Mouse (Mus musculus) liver, adult (tissue): ENCODE measurements around the gene Asb17.

ENCODE experiments used
- GATA4 ChIP-seq: IDR thresholded peaks from 2 replicates; pipeline ENCODE4 v1.6.1; 2014; ENCODE audit warnings: mild to moderate bottlenecking, low read length; ENCODE audit not compliant: insufficient replicate concordance

Asb17 gene

DNA sequence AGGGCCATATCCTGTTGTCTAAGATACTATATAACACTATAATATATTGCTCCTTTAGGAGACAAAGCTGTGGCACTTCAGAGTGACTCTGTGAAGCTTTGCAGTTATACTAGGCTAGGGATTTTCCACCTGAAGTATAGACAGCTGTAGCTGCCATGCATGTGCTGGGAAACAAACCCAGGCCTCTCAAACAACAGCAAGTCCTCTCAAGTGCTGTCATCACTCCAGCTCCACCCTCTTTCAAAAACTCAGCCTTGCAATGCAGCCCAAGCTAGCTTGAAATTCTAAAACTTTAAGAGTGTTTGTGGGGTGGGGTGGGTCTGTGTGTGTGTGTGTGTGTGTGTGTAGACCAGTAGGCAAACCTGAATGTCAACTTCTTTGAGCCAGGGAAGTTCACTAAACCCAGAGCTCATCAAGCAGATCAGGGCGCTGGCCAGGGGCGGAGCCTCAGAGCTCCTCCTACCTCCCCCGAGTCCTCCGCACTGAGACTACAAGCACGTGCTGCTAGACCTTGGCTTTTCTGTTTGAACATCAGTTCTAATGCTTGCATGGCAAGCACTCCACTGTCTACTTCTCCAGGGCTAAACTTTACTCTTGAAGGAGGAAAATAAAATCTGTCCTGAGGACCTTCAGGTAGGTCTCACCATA lies 5.5 kb downstream of the Asb17 start:
- TF ChIP-seq GATA4, result no peak

DNA sequence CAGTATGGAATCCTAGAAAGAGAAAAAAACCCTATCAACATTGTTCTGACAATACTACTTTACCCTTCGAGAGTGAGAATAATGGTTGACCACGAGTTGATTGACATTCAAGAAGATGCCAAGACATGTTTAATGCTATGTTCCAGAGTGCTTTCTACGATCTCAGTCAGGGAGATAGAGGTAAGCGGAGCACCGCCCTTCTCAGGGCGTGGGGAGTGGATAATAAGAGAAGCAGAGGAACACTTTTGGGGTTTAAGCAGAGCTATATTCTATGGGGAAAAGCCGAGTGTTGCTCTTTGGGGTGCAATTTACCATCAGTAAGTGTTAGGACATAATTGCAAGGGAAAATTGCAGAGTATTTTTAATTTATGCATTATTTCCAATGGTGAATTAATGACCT lies 6.8 kb downstream of the Asb17 start:
- TF ChIP-seq GATA4, result no peak

DNA sequence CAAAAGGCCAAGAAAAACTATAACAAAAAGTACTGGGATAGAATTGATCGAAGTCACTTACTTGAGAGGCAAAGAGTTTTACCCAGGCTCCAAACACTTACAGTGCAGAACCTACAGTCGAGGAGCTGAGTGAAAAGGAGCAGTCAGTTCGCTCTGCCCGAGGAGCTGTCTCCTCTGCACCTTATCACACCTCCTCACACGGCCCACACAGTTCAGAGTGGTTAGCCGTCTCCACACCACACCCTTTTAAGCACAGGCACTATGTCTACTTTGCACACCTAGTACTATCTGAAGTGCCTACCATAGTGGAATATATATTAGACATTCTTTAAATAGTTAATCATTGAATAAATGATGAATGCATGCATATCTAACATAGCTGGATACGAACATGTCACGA lies 8.3 kb downstream of the Asb17 start:
- TF ChIP-seq GATA4, result no peak

DNA sequence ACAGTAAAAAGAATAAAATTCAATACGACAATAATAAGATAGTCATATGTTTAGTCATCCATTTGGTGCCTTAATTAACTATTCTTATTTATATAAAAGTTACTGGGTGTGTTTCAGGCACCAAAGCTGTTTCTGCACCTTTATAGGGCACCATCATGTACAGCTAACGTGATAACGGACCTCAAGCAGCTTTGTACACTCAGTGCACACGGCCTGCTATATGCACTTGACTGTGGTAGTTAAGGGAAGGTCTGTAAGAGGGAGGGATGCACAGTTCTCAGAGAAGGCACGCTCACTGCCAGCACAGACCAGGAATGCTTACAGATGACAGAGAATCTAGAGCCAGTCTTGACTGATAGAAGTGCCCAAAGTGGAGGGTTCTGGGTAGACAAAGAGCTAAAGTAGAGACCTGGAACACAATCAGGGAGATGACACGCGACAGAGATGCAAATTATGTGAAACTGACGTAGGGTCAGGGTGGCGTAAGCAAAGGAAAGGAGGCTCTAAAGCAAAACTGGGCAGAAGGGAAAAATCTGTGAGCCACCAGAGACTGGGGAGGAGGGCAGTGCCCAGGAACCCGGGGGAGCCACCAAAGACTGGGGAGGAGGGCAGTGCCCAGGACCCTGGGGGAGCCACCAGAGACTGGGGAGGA lies 14.5 kb downstream of the Asb17 start:
- no peak for TF ChIP-seq GATA4

DNA sequence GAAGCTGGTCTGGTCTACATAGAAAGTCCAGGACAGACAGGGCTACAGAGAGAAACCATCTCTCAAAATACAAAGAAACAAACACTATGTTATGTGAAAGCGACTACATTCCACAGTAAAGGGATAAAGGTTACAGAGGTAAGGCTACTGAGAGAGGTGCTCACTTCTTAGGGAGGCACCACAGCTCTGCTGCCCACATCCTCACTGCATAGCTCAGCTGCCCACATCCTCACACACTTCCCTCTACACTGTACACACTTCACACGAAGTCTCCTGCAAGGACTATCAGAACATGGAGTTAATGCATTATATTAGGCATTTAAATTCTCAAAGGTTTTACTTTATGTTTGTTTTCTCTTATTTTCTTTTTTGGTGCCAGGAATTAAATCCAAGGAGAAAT lies 19.8 kb downstream of the Asb17 start:
- no peak for TF ChIP-seq GATA4

DNA sequence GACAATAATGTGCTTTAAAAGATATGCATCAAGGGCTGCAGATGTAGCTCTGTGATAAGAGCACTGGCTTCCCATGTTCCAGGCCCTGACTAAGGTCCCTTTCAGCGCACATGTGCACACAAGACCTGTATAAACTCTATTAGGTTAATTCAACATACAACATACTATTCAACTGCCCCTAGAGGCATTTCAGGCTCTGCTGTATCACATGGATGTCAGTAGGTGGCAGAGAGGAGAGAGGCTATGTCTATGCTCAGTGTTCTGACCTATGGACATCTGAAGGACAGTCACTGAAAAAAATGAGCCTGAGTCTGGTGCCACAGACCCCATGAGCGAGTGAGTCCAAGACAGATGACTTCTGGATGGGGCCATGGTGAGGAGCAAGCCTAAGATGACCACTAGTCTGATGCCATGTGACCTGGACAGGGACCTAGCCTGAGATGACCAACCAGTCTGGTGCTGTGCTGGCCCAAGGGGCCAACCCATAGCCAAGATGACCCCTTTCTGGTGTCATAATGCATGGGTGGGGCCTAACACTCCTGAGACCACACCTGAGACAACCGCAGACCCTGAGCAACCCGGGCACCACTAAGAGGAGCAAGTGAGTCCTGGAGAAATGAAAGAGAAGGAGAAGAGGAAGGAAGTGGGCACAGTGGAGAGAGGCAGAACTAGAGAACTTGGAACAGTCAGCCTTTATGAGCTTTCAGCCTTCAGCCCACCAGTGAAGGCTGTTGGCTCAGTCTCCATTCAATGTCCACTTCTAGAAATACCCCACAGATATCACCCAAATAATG lies 20.8 kb downstream of the Asb17 start:
- TF ChIP-seq GATA4, result no peak

DNA sequence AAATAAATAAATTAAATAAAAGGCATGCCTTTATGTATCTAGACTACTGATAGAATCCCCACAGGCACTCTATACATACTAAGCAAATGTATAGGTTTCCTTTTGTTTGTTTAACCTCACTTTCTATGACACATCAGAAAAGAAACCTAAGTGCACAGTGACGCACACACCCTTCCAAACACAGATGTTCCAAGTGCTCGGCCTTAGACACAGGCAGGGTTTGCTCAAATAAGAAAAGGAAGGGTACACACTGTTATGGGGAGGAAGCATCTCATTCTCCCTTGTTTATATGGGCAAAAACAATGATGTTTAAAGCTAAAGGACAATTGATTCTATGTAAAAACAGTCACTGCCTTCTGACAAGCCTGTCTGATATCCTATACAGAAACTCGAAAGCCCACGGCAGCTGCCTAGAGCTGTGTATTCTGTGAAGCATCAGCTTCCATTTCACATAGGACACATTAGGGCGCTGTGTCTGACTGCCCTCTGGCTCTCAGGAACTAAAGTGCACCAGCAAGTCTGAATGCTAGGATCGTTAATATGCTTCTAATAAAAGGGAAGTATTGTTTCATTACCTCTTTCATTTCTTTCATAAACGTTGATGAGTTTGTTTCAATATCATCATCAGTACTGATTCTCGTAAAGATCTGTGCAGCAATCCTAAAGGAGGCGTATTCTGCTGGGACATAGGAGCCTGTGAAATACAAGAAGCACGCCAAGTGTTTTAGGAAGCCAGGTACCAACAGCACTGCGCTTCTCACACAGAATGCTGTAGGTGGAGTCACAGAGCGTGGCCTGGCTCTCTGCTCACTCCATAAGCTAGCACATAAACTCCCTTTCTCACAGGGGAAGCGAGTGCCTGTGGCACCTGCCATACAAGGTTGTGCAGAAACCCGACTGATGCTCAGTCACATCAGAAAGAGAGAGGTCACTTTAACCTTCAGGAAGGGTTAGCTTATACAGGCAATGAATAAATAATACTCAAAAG lies 23.4 kb downstream of the Asb17 start:
- TF ChIP-seq GATA4, result no peak

DNA sequence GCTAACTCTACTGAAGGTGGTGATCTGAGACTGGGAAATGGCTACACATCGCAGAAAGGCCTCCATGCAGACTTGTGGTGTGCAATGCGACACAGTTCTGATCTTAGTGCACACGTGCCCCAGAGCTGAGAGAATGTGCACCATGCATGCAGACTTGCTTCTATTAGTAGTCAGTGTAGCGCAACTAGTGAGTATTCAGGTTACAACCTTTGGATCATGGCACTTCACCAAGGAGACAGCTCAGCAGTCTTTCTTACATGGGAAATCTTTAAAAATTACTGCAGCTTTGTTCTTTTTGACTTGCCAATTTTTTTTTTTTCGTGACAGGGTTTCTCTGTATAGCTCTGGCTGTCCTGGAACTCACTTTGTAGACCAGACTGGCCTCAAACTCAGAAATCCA lies 27.4 kb downstream of the Asb17 start:
- TF ChIP-seq GATA4, result no peak

DNA sequence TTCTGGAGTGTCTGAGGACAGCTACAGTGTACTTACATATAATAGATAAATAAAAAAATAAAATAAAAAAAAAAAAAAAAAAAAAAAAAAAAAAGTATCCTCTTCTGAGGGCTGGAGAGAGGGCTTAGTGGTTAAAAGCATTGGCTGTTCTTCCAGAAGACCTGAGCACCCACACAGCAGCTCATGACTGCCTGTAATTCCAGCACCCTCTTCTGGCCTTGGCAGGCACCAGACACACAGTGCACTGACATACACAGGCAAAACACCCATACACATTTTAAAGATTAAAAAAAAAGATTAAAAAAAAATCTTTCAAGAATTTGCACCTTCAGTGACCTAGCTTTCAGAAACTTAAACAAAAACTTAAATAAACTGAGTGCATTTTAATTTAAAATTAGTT lies 42.3 kb downstream of the Asb17 start:
- TF ChIP-seq GATA4, result no peak

DNA sequence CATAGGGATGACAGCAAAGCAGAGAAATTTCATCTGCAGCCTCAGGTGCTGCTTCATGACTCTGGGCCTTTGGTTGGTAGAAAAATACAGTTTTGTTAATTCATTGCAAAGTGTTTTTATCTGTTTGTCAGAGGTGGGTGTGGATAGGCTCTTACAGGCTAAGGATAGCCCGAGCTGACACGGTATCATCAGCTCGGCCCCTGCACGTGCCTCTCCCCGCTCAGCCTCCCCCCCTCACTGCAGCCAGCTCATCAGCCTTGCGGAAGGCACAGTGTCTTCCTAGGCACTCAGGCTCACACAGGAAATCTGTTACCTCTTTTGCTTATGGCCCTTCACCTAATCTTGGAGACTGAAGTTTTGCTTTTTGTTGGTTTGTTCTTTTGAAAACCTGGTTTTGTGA lies 44.1 kb downstream of the Asb17 start:
- TF ChIP-seq GATA4, result no peak

DNA sequence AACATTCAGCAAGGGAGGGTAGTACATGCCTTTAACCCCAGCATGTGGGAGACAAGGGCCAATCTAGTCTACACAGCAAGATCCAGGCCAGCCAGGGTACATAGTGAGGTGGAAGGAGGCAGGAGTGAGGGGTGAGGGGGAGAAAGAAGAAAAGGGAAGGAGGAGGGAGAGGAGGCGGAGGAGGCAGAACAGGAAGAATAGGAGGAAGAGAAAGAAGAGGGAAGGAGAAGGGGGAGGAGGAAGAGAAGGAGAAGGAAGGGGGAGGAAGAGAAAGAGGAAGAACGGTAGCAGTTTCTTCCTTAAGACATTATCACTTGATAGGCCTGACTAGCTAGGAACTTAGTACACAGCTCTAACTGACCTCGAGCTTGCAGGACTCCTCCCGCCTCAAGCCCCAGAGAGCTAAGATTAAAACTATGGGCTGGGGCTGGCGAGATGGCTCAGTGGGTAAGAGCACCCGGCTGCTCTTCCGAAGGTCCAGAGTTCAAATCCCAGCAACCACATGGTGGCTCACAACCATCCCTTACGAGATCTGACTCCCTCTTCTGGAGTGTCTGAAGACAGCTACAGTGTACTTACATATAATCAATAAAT lies 45.3 kb downstream of the Asb17 start:
- TF ChIP-seq GATA4, result no peak

DNA sequence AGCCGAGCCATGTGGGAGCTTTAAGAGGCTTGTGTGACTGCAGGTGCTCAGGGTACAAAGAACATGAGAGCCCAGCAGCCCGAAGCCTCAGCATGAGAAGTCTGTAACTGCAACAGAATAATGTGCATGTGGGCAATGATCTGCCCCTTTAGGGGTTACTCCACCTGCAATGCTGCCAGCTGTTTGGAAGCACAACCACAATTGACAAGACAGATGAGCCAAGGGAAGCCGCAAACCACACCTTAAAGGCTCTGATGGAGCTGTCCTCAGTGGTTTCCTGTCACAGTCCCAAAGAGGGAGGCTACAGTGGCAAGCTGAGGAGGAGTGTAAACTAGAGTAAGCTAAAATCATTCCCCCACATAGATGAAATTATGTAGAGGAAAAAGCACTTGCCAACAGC lies 51.4 kb downstream of the Asb17 start:
- TF ChIP-seq GATA4, result no peak

DNA sequence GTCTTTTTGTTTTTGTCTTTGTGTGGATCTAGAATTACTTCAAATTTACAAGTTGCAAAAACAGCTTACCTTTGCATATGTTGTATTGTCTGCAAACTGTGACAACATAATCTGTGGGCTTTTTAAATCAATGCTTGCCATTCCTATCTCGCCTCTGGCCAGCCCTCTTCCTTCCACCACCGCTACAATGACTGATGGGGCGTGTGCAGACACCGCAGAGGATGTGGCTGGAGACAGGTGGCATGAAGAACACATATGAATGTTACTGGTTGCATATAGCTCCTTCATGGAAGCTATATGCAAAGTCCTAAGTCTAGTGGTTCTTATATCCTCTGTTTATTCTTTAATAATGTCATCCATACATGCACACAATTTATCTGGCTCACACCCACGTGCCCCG lies 53.2 kb downstream of the Asb17 start:
- TF ChIP-seq GATA4, result no peak

DNA sequence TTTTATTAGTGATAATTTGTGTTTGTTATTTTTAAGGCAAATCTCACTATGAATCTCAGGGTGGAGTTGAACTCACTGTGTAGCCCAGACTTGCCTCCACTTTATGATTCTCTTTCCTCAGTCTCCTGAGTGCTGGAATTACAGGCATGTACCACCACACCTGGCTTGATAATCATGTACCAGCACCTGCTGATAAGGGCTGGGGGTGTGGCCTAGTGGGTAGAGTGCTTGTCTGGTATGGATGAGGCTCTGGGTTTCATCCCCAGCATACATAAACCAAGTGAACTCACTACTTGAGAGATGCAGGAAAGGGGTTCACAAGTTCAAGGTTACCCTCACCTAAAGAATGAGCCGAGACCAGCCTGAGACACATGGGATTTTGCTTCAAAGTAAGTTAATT lies 57.9 kb downstream of the Asb17 start:
- TF ChIP-seq GATA4, result no peak

DNA sequence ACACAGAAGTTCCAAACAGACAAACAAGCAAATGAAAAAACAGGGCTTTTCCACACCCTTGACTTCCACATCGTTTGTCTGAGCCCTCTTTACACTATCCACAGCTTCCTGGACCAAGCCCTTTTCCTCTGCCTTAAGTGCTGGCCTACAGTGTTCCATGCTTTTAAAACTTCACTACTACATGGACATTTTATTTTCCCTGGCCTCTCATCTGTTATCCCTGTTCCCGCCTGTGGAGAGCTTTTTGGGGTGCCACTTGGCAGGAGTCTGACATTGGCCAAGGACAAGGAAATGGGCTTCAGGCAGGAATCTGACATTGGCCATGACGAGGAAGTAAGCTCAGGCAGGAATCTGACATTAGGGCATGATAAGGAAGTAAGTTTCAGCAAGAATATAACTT lies 58.6 kb downstream of the Asb17 start:
- no peak for TF ChIP-seq GATA4

DNA sequence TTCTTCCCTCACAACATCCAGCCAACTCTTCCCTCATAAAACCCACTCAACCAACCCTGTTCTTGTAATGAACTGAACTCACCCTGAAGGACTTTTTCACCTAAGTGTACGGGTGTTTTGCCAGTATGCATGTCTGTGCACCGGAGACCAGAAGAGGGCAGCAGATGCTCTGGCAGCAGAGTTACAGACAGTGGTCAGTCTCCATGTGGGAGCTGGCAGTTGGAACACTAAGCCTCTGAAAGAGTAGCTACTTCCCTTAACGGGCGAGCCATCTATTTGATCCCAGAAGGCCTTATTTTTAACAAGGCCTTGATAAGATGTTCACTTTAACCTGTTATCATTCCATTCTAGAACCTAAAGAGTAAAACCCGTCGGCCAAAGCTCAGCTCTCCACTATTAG lies 60.6 kb downstream of the Asb17 start:
- no peak for TF ChIP-seq GATA4
